Mouse (Mus musculus): ENCODE data around the gene Ikbip. TPM values are rescaled to one million over a fixed set of nuclear protein-coding genes. Genes with fewer than 3 reads are reported as not detected.

Gene Ikbip
- total and polyA plus RNA-seq, 3 experiments, result 4.2 to 20.2 (median 18.7) TPM

- no peak for TF ChIP-seq POLR2A (IDR thresholded peaks at IDR 0.05; ENCODE audit: insufficient read depth, low read depth, low read length)
- no peak for TF ChIP-seq CTCF (IDR thresholded peaks at IDR 0.05)
- TF ChIP-seq EP300 (IDR thresholded peaks at IDR 0.05; ENCODE audit: insufficient read depth, low read depth, low read length), result no peak
- no peak overlapping the region for H3K27ac ChIP-seq
- no peaks in the 10 kb centered on the region for H3K36me3 ChIP-seq (ENCODE audit: control insufficient read depth, insufficient read depth, low read length)
- H3K9ac ChIP-seq (ENCODE audit: low read depth, low read length), result no peak overlapping the region
- no peaks in the 10 kb centered on the region for H3K79me2 ChIP-seq (replicated peaks; ENCODE audit: control insufficient read depth, insufficient read depth, low read length)
- no peaks in the 10 kb centered on the region for H3K27me3 ChIP-seq (ENCODE audit: control insufficient read depth, insufficient read depth, low read length)
- H3K4me3 ChIP-seq, result no peak overlapping the region
- intact Hi-C loops (cut with DNase I), result no loop called here
- 93% methylated on average over 14 of the region's 14 CpGs for WGBS
- DNase-seq, result no peak
- no peaks in the 10 kb centered on the region for H3K4me1 ChIP-seq (ENCODE audit: control insufficient read depth, insufficient read depth, low read length)
Observed at GRCm38 (mm10) chr10:91102799-91103590, 20.3 kb downstream of the Ikbip start.

- WGBS, result 77% methylated on average over 3 of the region's 3 CpGs
- intact Hi-C loops (cut with DNase I), result no loop called here
Observed at GRCm38 (mm10) chr10:91105981-91106380, 23.2 kb downstream of the Ikbip start.

GRCm38 (mm10) chr10:91109841-91110240 is 27.1 kb downstream of the Ikbip start:
- 71% methylated on average over 4 of the region's 4 CpGs for WGBS
- intact Hi-C loops (cut with DNase I), result no loop called here
- H3K4me3 ChIP-seq, result no peak overlapping the region
- H3K4me1 ChIP-seq (ENCODE audit: control insufficient read depth, insufficient read depth, low read length), result no peaks in the 10 kb centered on the region
- no peak overlapping the region for H3K9ac ChIP-seq (ENCODE audit: low read depth, low read length)
- TF ChIP-seq EP300 (IDR thresholded peaks at IDR 0.05; ENCODE audit: insufficient read depth, low read depth, low read length) (no peak), CTCF (IDR thresholded peaks at IDR 0.05) (no peak), POLR2A (IDR thresholded peaks at IDR 0.05; ENCODE audit: insufficient read depth, low read depth, low read length) (no peak)
- peaks cover 4% of the 10 kb centered on the region for H3K36me3 ChIP-seq (ENCODE audit: control insufficient read depth, insufficient read depth, low read length)
- H3K27ac ChIP-seq, result no peak overlapping the region
- no peaks in the 10 kb centered on the region for H3K79me2 ChIP-seq (replicated peaks; ENCODE audit: control insufficient read depth, insufficient read depth, low read length)
- no peaks in the 10 kb centered on the region for H3K27me3 ChIP-seq (ENCODE audit: control insufficient read depth, insufficient read depth, low read length)
- DNase-seq, result no peak

More at GRCm38 (mm10) chr10:91105981-91106380, 23.2 kb downstream of the Ikbip start:
- H3K4me3 ChIP-seq, result no peak overlapping the region
- H3K27ac ChIP-seq, result no peak overlapping the region
- H3K27me3 ChIP-seq (ENCODE audit: control insufficient read depth, insufficient read depth, low read length), result no peaks in the 10 kb centered on the region
- no peak for DNase-seq
- H3K79me2 ChIP-seq (replicated peaks; ENCODE audit: control insufficient read depth, insufficient read depth, low read length), result no peaks in the 10 kb centered on the region
- no peaks in the 10 kb centered on the region for H3K4me1 ChIP-seq (ENCODE audit: control insufficient read depth, insufficient read depth, low read length)
- TF ChIP-seq EP300 (IDR thresholded peaks at IDR 0.05; ENCODE audit: insufficient read depth, low read depth, low read length) (no peak), POLR2A (IDR thresholded peaks at IDR 0.05; ENCODE audit: insufficient read depth, low read depth, low read length) (no peak), CTCF (IDR thresholded peaks at IDR 0.05) (no peak)
- H3K36me3 ChIP-seq (ENCODE audit: control insufficient read depth, insufficient read depth, low read length), result no peaks in the 10 kb centered on the region
- H3K9ac ChIP-seq (ENCODE audit: low read depth, low read length), result no peak overlapping the region

GRCm38 (mm10) chr10:91116958-91117357 is 34.2 kb downstream of the Ikbip start:
- DNase-seq, result peak in 1 of 2 experiments; percentile 9
- H3K79me2 ChIP-seq (replicated peaks; ENCODE audit: control insufficient read depth, insufficient read depth, low read length), result no peaks in the 10 kb centered on the region
- H3K27me3 ChIP-seq (ENCODE audit: control insufficient read depth, insufficient read depth, low read length), result no peaks in the 10 kb centered on the region
- H3K36me3 ChIP-seq (ENCODE audit: control insufficient read depth, insufficient read depth, low read length), result peaks cover 59% of the 10 kb centered on the region
- H3K27ac ChIP-seq, result no peak overlapping the region
- H3K9ac ChIP-seq (ENCODE audit: low read depth, low read length), result no peak overlapping the region
- H3K4me3 ChIP-seq, result no peak overlapping the region
- 78% methylated on average over 12 of the region's 12 CpGs for WGBS
- intact Hi-C loops (cut with DNase I), result no loop called here
- TF ChIP-seq POLR2A (IDR thresholded peaks at IDR 0.05; ENCODE audit: insufficient read depth, low read depth, low read length) (0 out of 2 replicates have a peak, but pooled peaks have one; percentile 23), EP300 (IDR thresholded peaks at IDR 0.05; ENCODE audit: insufficient read depth, low read depth, low read length) (no peak), CTCF (IDR thresholded peaks at IDR 0.05) (no peak)
- H3K4me1 ChIP-seq (ENCODE audit: control insufficient read depth, insufficient read depth, low read length), result peaks cover 2% of the 10 kb centered on the region; the same call in 1 of the 2 replicates

GRCm38 (mm10) chr10:91122646-91123045 is 39.9 kb downstream of the Ikbip start:
- H3K27me3 ChIP-seq (ENCODE audit: control insufficient read depth, insufficient read depth, low read length), result no peaks in the 10 kb centered on the region
- intact Hi-C loops (cut with DNase I), result loop anchor here (2.0 to 5.0 kb wide), 2 partner anchors 38 to 65 kb away; no protein-coding TSS in a partner anchor
- TF ChIP-seq EP300 (IDR thresholded peaks at IDR 0.05; ENCODE audit: insufficient read depth, low read depth, low read length), result no peak
- TF ChIP-seq CTCF (IDR thresholded peaks at IDR 0.05), result no peak
- no peak for TF ChIP-seq POLR2A (IDR thresholded peaks at IDR 0.05; ENCODE audit: insufficient read depth, low read depth, low read length)
- DNase-seq, result no peak
- H3K4me1 ChIP-seq (ENCODE audit: control insufficient read depth, insufficient read depth, low read length), result peaks cover 5% of the 10 kb centered on the region
- peaks cover 3% of the 10 kb centered on the region; the same call in 1 of the 2 replicates for H3K79me2 ChIP-seq (replicated peaks; ENCODE audit: control insufficient read depth, insufficient read depth, low read length)
- WGBS, result 9% methylated on average over 6 of the region's 6 CpGs
- peaks cover 43% of the 10 kb centered on the region for H3K36me3 ChIP-seq (ENCODE audit: control insufficient read depth, insufficient read depth, low read length)
- H3K4me3 ChIP-seq, result peak overlapping the region; percentile 86
- H3K9ac ChIP-seq (ENCODE audit: low read depth, low read length), result peak overlapping the region; percentile 49; the same call in 1 of the 2 replicates
- peak overlapping the region; percentile 97 for H3K27ac ChIP-seq

Data from heart, adult 2 months (tissue).